Mouse (Mus musculus): Measurements from ENCODE around the gene Cenpp.
"Not testable (repeated sequence)": the region's sequence is repeated elsewhere in the genome, so short reads cannot be mapped to it uniquely, and the experiment has no call there.

Gene Cenpp

DNA sequence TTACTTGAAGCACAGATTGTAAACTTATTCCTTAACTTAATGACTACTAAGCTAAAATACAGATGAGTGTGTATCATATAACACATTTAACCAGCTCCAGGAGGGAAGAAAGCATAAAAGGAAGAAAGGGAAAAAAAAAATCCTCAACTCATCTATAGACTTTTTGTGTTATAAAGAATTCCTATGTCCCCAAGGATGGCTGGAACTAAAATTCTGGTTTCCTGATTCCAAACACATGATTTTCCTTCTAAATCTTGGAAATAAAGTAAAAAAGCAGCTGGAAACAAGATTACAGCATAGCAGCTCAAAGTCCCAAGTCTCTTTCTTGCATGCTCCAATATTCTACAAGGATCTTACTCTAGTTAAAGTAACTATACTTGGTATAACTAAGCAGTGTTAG is 49.0 kb downstream of the Cenpp start:
- DNase-seq (ENCODE audit: low spot score): no peak

DNA sequence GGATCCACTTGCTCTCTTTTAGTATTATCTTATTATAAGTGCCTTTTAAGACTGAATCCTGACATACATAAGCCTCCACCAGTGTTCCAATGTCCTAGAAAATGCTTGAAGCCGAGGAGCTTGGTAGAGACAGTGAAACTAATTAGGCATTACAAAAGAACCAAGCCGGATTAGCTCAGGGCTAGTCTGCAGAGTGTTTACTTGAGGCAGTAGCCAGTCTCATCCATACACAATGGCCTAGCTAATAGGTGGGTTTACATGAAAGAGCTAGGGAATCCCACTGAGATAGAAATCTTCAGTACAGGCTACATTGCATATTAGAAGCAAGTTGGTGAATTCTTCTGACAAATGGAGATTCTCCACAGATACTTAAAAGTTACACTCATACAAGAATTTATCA is 50.0 kb downstream of the Cenpp start:
- DNase-seq (ENCODE audit: low spot score): not testable (repeated sequence)

DNA sequence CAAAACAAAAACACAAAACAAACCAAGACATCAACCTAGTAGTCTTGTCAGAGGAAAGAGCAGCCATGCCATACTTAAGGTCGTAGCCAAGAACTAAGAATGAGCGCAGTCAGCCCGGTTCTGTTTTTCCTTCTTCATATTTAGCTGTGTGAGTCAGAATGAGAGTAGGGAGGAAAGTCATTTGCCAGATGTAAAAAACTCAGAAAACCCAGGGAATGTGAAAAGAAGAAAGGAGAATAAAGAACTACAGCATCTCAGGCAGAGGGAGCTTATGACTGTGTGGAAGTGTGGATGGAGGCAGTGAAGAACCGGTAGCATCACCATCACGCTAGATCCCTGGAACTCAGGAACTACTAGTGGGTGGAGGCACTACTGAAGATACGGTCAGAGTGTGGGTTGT is 66.5 kb downstream of the Cenpp start:
- no peak for DNase-seq (ENCODE audit: low spot score)

DNA sequence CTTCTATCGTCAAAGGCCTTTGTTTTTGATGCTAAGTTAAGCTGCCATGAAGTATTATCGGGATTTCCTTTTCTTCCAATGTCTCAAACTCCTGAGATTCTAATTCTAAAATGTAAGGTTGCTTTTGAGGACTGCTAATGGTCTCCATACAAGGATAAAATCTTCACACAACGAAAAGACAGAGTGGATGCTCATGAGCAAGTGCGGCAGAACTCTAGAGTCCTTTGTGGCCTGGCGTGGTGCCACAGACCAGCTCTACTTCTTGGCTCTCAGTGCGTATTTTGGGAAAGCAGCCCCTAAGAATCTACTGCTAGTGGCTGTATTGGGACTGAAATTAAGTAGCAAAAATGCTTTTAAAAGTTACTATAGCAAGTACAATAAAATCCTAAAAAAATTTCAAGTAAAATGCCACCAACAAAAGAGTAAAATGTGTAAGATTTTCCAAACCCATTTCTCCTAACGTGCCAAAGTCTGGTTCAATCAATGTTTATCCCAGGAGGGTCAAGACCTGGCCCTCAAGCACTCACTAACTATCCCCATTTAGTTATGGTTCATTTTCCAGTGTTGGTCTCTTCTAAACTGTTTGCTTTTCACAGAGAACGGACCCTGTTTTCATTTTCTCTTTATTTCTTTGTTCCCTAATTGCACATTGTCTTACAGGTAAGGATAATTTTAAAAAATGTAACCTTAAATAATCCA is 68.1 kb downstream of the Cenpp start:
- no peak for DNase-seq (ENCODE audit: low spot score)

DNA sequence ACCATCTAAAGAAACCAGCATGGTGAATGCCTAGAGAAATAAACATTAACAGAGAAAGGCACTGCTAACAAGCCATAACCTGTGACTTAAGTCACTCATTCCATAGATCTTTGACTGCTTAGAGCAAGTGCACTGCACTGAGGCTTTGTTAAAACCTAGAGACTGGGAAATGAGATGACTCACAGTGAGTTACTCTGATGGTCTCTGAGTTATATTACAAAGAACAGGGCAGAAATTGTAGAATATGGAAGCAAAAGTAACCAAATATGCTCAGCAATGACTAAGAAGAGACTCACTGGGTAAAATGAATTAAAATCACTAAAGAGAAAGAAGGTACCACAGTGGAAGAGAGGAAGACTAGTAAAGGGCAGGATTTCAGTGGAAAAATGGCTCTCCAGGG is 68.7 kb downstream of the Cenpp start:
- DNase-seq (ENCODE audit: low spot score): no peak

DNA sequence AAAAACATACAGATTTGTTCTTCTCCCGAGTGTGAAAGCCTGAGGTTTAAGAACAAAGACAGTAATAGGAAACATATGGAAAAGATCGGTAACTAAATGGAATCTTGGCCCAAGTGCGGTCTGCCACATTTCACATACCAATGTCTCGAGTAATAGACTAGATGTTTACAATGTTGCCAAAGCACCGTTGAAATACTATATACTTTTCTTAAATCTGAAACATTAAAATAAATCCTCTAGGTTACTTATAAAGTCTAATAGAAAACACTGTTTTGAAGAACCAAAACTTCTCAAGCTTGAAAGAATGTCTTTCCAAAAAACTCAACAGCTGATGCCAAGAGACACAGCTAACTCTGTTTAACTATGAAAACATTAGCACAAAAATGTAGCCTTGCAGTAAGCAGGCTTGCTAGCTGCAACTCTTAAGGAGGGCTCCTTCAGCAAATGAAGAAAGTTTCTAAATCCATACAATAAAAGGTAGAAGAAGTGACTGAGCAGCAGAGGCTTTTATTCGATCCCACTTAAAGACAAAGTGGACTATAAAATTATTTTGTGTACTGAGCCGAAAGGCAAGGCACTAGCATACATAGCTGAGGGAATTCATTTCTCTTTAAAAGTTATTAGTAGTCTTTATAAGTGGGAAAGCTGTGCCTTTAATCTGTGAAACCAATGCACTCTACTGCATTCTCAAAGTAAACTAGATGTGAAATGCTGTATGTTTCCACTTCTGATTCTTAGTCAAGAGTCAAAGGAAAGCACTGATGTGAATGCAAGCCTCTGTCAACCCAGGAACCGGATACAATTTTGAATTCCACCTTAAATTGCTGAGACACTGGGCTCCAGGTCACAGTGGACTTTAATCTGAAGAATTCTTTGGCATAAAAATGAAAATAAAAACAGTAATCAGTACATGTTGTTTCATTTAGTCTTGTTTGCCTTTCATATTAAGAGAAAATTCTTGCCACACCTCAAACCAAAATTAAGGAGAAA is 70.7 kb downstream of the Cenpp start, which contains the start of gene Omd:
TSS of gene Omd (plus strand) at position 922 of the 990 bp plus-strand sequence.
- DNase-seq (ENCODE audit: low spot score): no peak

DNA sequence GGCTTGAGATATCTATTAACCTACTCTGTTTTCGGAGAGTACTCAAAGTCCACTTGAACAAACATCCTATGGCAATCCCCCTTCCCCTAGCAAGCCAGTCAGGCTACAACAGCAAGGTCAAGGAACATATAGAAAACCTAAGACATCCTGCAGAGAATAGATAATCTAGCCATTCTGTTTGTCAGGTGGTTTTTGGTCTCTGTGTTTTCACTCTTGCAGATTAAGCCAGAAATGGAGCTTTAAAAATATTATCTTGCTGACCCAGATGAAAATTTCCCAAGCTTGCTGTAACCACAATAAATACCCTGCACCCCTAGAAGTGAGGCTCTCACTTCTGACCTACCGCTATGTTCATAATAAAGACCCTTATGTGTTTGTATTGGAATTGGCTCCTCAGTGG is 81.2 kb downstream of the Cenpp start:
- no peak for DNase-seq (ENCODE audit: low spot score)

DNA sequence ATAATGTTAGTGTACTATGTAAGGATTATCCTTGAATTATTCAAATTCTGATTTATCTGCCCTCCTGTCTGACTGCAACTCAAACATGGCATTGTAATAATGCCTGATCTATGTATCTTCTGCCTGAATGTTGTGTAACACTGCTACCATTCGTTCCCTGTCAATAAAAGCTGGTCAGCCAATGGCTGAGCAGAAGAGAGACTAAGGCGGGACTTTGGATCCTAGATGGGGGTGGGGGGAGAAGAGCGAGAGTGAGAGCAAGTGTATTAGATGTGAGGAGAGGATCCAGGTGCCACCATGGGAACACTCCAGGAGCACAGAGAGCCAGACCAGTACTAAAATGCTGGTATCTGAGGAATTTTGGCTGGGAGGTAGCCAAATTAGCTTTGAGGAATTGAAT is 82.2 kb downstream of the Cenpp start:
- no peak for DNase-seq (ENCODE audit: low spot score)

DNA sequence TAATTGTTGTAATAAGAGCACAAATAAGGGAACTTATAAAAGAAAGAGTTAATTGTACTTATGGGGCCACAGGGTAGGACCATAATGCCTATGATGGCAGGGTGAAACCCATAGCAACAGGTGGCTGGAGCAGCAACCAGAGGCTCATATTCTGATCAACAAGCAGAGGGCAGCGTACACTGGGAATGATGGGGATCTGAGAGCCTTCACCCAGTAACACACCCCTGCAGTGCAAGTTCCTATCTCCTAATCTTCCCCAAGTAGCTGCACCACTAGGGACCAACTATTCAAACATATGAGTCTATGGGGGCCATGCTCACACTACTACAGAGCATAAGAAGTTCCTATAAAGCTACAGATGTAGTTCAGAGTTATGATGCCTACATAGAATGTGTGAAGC is 88.2 kb downstream of the Cenpp start:
- no peak for DNase-seq (ENCODE audit: low spot score)

DNA sequence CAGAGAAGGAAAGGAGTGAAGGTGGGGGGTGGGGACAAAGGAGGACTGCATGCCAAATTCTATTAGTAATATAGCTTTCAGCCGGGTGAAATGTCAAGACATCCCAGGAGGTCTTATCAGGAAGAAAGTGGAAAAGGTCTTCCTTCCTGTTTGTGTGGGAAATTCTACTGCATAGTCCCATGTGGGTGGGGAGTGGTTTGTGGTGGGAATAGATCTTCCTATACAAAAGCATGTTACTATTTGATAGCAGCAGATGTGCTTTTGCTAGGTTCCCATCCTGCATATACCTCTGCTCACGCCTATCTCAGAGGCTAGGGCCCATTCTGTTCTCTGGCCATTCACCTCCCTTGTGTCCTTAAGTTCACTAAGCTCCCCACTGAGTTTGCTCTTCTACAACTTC is 91.7 kb downstream of the Cenpp start:
- no peak for DNase-seq (ENCODE audit: low spot score)

DNA sequence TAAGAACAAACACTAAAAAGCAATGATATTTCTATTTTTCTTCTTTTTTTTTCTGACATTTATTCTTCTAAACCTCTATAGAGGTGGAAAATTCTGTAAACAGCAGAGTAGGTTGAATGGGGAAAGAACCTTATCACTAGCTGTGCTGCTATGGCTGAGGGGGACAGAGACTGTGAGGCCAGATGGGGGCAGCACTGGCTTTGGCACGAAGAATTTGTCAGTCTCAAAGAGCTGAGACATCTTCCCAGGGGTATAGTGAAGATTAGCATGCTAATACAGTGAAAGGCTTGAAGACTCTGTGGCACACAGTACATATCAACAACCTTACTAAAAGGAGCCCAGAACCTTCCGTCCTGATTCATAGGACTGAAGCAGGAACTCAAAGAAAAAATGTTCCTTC is 93.4 kb downstream of the Cenpp start:
- peak; percentile 13 for DNase-seq (ENCODE audit: low spot score)

DNA sequence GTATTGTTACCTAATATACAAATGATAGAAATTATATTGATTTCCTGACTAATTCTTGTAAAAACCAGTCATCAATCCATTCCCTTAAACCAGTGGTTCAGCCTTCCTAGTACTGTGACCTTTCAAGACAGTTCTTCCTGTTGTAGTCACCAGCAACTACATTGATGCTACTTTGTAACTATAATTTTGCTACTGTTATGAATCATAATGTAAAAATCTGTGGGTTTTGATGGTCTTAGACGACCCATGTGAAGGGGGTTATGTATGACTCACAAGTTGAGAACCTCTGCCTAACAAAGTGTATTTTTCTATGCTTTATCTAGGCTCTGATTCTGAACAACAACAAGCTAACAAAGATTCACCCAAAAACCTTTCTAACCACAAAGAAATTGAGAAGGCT is 95.7 kb downstream of the Cenpp start:
- no peak for DNase-seq (ENCODE audit: low spot score)

DNA sequence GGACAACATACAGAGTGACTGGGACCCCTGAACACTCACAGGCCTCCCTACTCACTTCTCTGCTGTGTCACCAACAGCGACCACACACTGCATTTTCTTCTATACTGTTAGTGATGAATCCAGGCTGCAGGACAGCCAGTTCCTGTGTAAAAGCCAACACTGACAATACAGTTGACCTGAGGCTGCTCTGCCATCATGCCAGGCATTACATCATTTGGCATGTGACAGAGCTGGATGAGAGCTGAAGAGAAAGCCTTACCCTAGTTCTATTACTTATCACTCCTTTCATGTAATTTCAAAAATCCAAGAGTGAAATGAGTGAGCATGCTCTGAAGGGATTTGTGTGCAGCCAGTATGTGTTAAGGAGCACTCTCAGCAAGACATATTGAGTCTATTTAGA is 96.4 kb downstream of the Cenpp start:
- no peak for DNase-seq (ENCODE audit: low spot score)

DNA sequence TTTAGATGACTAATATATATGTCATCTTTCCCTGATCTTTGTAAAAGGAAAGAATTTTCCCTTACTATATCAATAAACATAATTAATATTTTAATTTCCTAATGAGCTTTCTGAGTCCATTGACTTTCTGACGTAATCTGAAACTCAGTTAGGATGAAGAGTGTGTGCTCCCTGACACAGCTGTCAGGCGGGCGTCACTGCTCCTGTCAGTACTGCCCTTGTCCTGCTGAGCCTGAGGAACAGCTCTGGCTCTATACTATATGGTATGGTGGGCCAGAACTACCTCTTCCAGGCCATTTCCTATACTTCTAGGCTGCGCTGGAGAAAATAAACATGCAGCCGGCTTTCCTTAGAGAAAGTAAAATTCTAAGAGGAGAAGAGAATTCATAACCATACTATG is 98.1 kb downstream of the Cenpp start:
- DNase-seq (ENCODE audit: low spot score): no peak

DNA sequence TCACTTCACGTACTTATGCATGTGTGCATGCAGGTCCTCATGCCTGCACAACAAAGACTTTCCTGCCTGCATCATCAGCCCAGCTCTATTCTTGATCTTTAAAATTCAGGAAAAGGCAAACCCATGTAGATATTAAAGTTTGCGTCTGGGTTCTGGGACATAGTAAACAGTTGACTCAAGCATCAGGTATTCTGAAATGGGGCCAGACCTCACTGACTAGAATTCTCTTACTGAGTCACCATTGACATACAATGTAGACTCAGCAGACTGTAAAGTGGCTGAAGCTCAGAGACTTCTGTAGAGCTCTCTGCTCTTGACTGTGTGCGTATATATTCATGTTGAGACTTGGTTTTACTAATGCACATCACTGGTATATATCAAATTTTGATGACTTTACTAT is 103.0 kb downstream of the Cenpp start:
- no peak for DNase-seq (ENCODE audit: low spot score)

DNA sequence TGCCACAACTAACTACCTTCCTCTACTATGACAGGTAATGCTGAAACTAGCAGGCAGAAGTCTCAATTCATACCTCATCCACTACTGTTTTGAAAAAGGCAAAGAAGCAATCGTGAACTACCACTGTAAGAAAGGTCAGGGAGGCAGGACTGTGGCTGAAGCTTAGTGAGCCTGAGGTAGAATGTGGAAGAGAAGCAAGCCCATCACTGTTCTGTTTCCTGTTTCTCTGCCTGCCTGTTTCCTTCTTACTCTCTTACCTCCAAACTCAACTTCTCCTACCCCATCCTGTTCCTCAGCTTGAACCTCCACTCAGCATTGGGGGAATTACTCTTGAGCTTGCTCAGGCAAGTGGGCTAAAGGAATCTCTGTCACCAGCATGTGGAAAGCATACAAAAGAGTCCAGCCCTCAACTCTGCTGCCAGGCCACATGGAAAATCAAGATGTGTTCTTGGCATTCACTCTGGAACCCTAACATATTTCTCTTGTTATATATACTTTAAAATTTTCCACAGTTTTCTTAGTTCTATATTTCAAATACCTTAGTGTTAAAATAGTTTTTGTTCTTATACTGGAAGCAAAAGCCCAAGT is 104.9 kb downstream of the Cenpp start:
- DNase-seq (ENCODE audit: low spot score): no peak

DNA sequence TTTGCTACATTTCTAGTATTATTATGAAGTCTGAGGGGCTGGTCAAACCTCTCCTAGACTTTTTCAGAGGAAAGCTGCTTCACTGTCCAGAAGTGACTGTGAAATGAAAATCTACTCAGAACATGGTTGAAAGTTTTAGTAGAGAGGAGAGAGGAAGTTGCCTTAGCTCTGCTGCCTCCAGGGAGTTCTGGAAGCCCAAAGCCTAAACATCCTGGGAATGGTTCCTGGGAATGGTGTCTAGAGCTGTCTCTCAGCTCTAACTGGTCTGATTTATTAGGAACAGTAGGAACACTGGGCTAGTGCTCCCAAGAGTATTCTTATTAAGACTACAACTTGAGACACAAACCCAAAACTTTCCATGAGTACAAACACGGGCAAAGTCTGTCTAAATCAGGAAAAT is 106.1 kb downstream of the Cenpp start:
- DNase-seq (ENCODE audit: low spot score): no peak

DNA sequence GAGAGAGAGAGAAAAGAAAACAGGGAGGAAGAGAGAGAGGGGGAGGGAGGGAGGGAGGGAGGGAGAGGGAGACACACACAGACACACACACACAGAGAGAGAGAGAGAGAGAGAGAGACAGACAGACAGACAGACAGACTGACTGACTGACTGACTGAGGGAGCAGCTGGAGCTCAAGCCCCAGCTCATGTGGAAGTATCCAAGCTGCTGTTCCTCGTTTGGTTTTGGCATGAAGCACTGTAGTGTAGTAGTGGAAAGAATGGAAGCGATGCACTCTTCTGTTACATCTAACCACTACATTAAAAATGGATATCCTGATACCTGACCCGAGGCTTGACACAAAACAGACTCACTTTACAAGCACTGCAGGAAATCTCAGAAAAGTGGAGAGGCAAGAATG is 106.9 kb downstream of the Cenpp start:
- no peak for DNase-seq (ENCODE audit: low spot score)

DNA sequence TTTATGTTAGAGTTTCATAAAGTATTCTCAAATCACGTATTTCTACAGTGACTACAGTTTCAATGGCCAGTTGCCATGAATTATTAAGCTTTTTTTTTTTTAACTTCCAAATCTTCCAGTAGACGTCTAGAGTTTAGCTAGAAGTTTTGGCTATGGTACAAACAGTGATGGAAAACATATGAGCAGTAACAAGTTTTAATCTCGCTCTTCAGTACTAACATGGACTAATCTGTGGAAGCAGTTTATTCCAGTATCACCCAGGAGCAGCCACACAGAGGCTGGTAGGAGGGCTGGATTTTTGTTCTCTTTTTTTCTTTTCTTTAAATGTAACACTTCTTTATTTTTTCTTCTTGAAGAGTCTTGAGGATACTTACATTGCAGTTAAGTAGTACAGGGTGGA is 108.3 kb downstream of the Cenpp start, which contains the start of gene Aspn:
TSS of gene Aspn (plus strand) at position 165 of the 400 bp plus-strand sequence.
- no peak for DNase-seq (ENCODE audit: low spot score)

DNA sequence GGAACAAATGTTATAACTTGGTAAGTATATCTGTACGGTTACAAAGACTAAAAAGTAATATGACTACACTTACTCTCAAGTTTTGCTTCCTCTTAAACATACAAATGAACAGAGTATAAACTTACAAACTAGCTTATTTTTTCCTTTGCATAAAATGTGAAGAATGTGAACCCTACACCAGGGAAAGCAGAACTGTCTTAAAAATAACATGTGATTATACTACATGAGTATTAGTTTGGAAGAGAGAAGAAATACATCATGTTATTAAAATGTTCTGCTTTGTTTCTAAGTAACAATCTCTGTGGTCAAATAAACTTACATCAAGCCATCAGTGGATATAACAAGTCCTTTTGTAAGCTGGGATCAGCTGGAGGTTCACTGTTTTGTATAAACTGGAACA is 113.9 kb downstream of the Cenpp start:
- no peak for DNase-seq (ENCODE audit: low spot score)

DNA sequence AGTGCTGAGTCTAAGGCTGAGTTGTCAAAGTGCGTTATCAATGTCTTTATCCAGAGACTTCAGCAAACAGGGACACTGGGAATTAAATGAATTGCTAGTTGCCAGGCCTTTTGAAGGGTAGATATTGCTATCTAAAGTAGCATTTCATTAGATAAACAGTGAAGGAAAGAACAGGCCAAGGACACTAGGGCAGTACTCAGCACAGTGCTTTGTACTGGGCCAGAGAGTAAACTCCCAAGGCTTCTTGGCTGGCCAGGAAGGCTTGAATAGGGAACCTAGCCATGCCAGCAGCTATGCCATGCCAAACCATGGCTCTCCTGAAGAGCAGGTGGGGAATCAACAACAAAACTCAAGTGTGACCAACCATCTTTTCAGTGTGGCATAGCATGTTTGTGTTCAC is 115.6 kb downstream of the Cenpp start:
- DNase-seq (ENCODE audit: low spot score): no peak

DNA sequence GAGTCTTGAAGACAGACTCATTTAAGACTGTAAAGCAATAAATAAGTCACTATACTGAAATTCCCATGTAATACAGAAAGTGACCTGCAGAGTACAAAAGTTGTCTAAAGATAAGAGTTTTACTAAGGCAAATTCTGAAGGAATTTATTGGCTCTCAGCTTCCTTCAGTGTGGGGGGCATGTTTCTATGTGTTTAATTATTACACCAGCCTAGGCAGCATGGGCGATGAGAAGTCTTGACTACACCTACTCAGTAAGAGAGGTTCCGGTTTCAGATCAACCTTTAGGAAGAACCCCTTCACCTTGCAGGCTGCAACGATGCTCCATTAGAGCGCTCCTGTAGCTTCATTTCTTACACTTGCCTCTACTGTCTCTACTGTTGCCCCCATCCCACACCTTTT is 121.9 kb downstream of the Cenpp start:
- DNase-seq (ENCODE audit: low spot score): no peak

DNA sequence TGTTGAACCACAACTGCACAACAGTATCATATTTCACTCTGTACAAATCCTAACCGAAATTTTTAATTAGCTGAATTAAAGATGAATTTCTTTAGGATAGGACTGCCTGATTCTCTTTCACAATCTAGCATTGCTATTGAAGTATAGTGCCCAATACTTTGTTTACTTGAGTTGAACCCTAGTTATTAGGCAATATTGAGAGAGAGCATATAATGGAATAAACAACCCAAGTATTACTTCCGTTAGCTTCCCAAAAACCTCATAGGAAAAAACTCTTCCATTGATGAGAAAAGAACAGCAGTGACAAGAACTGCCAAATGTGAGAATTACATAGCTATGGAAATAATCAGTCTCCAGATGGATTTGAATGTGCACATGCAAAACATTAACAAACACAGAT is 126.3 kb downstream of the Cenpp start:
- no peak for DNase-seq (ENCODE audit: low spot score)
